Mouse (Mus musculus) left cerebral cortex, adult 8-10 months (tissue): ENCODE measurements around the gene Sec61b. TPM values are rescaled to one million over a fixed set of nuclear protein-coding genes. Genes with fewer than 3 reads are reported as not detected.

Experiments
- DNase-seq, 2 experiments: peaks; one replicate each; pipeline ENCODE4 v3.0.0; 2022; ENCODE audit warnings: low spot score in 2 of 2
- total RNA-seq, 4 experiments: library from RNA; stranded (reverse); gene quantifications; 2 replicates each; pipeline ENCODE4 v1.2.4; 2022

Sec61b gene
- total RNA-seq, result 10 to 100 TPM; 40.2 to 48.5 (median 41.3) TPM

- DNase-seq, result peak; percentile 91 to 97
These were observed at the start of gene Sec61b, which contains the start of gene Alg2 for GRCm38 (mm10) chr4:47473968-47474729. Sec61b (plus strand) TSS chr4:47474658. Alg2 (minus strand) TSS chr4:47474333.

DNA sequence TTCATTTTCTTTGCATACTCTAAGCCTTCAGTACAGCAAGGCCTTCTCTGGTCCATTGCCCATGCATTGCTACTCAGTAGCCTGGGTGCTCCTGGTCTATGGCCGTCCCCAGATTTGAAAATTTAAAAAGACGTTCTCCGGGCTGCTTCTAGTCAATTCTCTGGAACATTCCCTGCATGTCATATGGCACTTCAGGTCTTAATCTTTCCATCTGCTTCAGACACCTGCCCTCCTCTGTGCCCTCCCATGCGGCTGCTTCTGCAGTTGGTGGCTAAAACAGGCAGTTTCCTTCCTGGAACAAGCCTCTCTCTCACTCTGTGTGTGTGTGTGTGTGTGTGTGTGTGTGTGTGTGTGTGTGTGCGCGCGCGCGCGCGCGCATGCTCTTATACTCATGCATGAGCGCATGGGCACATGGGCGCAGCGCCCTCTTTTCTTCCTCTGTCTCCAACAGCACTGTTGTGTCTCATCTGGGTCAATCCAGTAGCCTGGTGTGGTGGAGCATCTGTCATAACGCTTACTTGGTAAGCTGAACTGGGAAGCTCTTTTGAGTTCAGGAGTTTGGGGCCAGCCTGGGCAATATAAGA lies 49.1 kb upstream of the Sec61b start:
- DNase-seq, result no peak

DNA sequence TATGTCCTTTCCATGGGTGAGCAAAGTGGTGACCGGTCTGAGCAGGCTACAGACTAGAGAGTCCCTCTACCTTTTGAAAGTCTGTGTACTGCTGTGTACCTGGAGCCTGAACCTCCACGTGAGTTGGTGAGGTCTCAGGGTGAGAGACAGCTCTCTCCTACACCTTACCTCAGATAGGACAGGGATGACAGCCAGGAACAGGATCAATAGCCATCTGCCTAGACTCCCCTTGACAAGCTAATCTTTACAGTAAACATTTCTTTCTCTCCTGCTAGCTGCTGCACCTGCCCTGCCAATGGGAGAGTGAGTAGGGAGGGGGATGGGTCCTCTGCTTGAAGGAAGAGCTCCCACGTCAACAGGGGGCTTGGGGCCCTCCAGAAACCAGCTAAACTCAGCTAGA lies 46.9 kb upstream of the Sec61b start:
- no peak for DNase-seq

DNA sequence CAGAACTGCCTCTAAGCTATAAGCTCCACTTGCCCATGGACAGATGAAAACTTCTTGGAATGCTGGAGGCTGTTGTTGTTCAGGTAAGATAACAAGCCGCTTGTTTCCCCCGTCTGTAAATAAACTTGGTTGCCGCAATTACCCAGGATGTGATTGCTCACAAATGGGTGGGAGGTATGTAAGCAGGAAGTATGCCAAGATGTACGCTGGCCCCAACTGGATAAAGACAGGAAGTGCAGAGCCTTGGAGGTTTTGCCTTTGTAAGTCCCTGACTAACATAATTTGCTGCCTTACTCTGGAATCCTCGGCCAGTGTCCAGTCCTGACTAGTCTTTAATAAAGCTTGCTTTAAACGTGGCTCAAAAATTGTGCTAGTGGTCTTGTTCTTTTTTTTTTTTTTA lies 43.9 kb upstream of the Sec61b start:
- no peak for DNase-seq

DNA sequence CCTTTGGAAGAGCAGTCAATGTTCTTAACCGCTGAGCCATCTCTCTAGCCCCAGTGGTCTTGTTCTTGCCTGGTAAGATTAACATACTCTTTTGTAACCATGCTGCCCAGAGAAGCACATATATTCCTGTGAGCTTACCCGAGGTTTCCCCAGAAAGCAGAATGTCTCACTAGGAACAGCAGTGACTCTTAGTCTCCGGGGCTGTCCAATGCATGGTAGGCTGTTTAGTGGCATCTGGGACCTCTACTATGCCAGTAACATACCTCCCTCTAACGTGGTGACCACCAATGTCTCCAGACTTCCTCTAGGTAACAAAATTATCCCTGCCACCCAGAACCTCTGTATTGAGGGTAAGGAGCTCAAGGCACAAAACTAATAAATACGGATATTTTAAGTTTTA lies 43.4 kb upstream of the Sec61b start:
- no peak for DNase-seq

- DNase-seq, result no peak
These were observed 41.7 kb upstream of the Sec61b start for GRCm38 (mm10) chr4:47432766-47433165.

- no peak for DNase-seq
These were observed 39.3 kb upstream of the Sec61b start for GRCm38 (mm10) chr4:47435131-47435530.

DNA sequence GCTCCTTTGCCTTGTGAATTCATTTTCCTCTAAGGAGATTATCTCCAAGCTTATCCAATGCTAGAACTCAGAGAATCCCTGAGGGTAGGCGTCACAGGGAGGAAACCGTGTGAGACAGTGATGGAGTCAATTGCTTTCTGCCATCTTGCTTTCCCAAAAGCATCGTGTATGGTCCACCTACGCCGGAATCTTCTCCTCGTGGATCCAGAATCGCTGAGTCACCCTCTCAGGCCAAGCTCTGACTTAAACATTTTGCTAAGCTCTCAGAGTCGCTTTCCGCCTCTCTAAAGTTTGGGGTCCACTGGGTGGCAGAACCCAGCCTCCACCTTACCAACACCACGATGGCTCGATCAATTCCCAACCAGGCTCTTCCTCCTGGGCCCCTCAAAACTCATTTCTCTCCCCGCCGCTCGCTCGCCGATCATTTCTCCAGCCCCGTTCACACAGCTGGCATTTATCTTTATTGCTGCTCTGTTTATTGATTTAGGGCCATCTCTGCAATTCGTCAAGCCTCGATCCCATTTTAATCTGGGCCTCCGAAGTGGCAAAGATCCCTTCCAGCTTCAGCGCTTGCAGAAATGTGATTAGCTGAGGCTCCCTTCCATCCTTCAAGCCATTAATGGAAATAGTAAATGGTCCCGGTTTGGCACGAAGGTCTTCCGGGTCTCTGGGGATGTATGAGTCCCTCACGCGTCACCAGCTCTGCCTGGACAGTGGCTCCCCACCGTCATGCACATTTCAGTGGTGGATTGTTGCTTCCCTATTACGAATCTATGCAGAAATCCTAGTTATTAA lies 38.7 kb upstream of the Sec61b start:
- no peak for DNase-seq

GRCm38 (mm10) chr4:47437365-47438340 lies 36.8 kb upstream of the Sec61b start:
- DNase-seq, result peak; percentile 73 to 88

DNA sequence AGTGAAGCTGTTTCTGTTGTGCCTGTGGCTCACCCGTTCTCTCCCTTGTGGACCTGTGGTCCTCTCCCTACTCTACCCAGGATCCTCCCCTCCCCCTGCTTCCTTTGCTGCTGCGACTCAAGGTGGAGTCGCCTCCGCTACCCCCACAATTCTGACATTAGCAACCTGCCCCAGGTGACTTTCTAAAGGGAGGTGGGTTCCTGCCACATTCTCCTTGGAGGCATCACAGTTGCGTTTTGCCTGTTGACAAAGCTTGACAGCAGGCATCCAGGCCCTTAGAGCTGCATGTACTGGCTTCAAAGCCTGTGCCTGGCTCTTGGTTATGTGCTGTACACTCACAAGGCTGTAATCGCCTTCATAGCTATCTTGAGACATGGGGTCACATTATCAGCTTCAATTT lies 35.5 kb upstream of the Sec61b start:
- no peak for DNase-seq

DNA sequence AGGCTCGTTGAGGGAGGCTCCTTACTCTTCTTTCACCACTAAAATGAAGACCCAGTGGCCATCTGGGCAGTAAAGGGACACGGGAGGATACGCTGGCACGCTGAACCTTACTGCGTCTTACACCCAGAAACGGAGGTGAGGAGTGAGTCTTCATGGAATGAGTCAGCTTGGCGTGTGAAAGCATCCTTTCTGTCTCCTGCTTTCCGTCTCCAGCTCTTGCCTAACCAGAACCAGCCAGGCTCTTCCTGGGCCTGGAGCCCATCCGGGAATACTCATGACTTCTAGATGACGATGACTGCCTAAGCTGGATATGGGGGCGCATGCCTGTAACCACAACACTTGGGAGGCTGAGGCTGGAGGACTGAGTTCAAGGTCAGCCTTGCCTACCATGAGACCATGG lies 33.5 kb upstream of the Sec61b start:
- peak in 1 of 2 experiments; percentile 57 for DNase-seq

DNA sequence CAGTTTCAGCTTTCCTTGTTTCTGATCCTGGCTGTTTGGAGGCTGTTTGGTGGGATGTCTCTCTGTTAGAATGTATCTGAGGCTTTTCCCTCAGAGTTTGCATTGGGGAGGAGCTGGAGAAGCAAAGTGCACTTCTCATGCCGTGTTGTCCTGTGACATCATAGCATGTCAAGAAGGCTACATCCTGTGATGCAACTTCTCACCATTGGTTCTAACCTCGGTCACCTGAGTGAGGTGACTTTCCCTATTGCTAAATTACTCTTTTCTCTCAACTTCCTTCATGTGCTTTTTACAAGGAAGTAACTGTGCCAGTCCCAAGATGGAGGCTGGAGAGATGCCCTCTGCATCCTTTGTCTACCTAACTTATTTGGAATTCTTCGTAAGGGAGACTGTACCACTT lies 25.9 kb upstream of the Sec61b start:
- no peak for DNase-seq

GRCm38 (mm10) chr4:47449116-47449515 lies 25.3 kb upstream of the Sec61b start:
- no peak for DNase-seq

DNA sequence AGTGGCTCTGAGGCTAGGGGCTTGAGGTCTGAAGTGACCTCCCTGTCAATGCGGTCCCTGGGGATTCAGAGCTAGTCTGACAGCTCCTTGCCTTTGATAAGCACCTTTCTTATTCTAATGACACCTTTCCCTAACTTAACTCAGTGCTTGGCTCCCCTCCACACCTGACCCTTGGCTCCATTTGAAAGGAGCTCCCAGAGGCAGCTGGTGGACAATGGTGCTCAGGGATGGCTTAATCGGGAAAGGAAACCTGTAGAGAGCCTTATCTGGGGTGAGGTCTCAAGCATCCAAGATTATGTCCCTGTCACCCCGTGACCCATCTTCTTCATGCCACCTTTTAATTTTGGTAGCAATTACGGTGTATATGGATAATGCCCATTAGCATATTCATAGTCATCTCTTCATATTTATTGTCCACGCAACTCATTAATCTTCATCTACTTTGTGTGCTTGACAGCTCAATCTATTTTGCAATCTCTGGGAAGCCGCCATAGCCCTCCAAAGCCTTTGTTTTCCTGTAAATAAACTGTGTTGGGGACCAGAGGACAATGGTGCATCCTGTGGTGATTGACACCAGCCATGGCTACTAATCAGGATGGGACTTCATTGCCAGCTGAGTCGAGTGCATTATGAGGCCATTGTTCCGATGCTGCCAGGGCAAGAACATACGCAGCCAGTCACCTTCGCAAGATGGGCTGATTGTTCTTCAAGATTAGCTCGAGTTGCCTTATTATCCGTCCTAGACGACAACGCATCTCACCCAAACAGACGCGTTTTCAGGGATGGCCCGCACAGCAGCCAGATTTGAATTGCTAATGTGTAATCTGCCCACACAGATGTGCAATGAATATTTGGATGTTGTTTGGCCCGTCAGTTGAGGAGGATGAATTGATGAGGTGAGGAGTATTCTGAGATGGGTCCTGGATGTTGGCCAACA lies 24.6 kb upstream of the Sec61b start:
- no peak for DNase-seq

DNA sequence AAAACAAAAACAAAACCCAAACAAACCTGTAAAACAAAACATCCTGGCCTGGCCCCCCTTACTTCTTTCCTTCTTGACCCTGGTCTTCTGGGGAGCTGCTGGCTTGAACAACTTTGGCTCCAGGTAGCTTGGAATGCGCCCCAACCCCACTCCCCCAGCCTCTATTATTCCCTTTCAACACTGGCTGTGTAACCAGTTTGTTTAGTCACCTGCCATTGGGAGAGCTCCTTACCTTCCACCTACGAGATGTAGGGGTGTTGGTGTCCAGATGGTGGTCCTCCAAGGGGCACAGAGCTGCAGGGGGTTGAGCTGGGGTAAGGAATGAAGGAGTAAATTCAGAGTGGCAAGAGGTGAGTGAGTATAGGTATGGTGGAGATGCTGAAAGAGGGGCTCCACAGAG lies 7.3 kb upstream of the Sec61b start:
- no peak for DNase-seq

DNA sequence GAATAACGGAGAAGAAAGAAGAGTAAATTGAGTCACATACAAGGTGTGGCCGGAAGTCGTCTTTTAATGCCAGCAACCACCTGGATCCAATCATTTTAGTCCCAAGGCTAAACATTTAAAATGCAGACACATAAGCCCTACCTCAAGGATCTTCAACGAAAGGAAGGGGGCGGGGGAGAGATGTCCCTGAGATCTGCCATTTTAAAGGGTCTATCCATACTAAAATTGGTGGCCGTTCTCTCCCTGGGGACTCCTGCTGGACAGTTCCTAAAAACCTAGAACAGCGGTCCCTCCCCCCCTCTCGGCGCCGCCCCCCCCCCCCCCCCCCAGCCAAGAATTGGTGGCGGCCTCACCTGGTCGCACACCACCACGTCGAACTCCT lies 881 bp upstream of the Sec61b start:
- DNase-seq, result no peak

GRCm38 (mm10) chr4:47474730-47475643 lies 529 bp downstream of the Sec61b start:
- DNase-seq, result no peak

- DNase-seq, result no peak
These were observed 3.1 kb downstream of the Sec61b start for GRCm38 (mm10) chr4:47477539-47477938.

GRCm38 (mm10) chr4:47480095-47480494 lies 5.6 kb downstream of the Sec61b start:
- no peak for DNase-seq
